Mouse (Mus musculus) MEL-GATA-1-ER (cell line): Measurements from ENCODE around the gene Smtnl2.
"Not testable (repeated sequence)": the region's sequence is repeated elsewhere in the genome, so short reads cannot be mapped to it uniquely, and the experiment has no call there.

ENCODE experiments used
- DNase-seq: peaks from one replicate; pipeline ENCODE4 v3.0.0-alpha.2; 2012; ENCODE audit warnings: low read depth; ENCODE audit errors: extremely low read depth

Smtnl2 gene

GRCm38 (mm10) chr11:72411093-72411921 lies at the start of gene Smtnl2:
Gene Smtnl2 (minus strand): TSS chr11:72411713.
- DNase-seq, result no peak

GRCm38 (mm10) chr11:72458502-72458901 lies 47.0 kb upstream of the Smtnl2 start:
- no peak for DNase-seq

GRCm38 (mm10) chr11:72457995-72458496 lies 46.5 kb upstream of the Smtnl2 start:
- DNase-seq, result no peak

- no peak for DNase-seq
These were observed 44.2 kb upstream of the Smtnl2 start for GRCm38 (mm10) chr11:72455694-72456093.

- no peak for DNase-seq
These were observed 41.8 kb upstream of the Smtnl2 start for GRCm38 (mm10) chr11:72453105-72453953.

- no peak for DNase-seq
These were observed 40.7 kb upstream of the Smtnl2 start for GRCm38 (mm10) chr11:72452140-72452665.

GRCm38 (mm10) chr11:72447475-72447874 lies 36.0 kb upstream of the Smtnl2 start:
- DNase-seq, result no peak

DNA sequence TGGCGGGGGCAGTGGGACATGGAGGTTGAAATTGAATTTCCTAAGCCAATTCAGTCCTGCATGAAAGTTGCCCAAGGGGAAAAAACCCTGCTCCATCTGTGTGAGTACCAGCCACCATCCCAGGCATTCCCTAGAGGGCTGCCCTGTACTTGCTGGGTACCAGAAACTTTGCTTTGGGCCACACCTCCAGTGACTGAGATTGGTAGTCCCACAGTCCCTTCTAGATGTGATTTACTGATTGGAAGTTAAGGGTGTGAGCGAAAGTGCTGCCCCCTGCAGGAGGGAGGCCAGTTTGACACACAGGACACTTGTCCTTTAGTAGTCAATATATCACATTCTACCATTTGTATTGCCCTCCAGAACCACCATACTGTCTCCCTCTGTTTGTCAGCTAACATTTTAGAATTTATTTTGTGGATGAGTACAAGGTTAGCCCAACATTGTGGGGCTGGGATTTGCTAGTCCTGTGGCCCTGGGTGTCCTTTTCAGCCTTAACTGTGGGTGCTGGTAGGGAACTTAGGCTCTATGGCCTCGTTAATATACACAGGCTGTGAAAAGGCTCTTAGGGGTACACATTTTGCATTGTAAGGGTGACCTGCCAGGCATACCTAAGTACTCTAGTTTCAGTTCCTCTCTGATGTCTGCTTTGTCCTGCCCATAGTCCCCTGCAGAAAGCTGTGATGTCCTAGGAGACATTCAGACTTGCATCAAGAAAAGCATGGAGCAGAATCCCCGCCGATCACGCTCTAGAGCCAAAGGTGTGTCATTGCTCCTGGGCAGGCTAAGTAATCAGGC lies 35.0 kb upstream of the Smtnl2 start:
- DNase-seq, result no peak

- peak; percentile 86 for DNase-seq
These were observed 29.6 kb upstream of the Smtnl2 start, which contains the start of gene Mybbp1a for GRCm38 (mm10) chr11:72440965-72441664. Gene Mybbp1a (plus strand): TSS chr11:72441355.

DNA sequence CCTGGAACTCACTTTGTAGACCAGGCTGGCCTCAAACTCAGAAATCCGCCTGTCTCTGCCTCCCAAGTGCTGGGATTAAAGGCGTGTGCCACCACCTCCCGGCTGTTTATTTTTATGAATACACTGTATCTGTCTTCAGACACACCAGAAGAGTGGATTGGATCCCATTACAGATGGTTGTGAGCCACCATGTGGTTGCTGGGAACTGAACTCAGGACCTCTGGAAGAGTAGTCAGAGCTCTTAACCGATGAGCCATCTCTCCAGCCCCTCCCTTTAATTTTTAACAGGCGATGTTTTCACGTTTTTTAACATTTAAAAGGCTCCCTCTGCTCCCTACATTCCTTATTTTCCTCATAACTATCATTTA lies 29.1 kb upstream of the Smtnl2 start:
- not testable (repeated sequence) for DNase-seq

DNA sequence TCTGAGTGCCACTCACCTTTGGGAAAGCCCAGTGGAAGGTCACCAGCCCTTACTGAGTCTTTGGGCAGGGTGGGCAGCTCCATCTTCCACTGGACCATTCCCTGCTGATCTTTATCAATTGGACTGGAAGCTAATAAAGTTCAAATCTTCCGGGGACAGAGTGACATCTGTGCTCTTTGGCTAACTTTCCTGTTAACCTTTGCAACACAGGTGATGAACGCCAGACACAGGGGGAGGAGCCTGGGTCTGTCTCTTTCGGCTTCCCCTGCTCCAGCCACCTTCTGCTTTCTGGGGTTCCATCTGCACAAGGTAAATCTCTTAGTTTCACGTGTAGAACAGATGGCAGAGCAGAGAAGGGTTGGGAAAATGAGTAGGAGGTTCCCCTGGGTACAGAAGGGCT lies 26.9 kb upstream of the Smtnl2 start:
- DNase-seq, result no peak

- DNase-seq, result no peak
These were observed 25.5 kb upstream of the Smtnl2 start for GRCm38 (mm10) chr11:72436756-72437650.

- no peak for DNase-seq
These were observed 24.8 kb upstream of the Smtnl2 start for GRCm38 (mm10) chr11:72436271-72436670.

DNA sequence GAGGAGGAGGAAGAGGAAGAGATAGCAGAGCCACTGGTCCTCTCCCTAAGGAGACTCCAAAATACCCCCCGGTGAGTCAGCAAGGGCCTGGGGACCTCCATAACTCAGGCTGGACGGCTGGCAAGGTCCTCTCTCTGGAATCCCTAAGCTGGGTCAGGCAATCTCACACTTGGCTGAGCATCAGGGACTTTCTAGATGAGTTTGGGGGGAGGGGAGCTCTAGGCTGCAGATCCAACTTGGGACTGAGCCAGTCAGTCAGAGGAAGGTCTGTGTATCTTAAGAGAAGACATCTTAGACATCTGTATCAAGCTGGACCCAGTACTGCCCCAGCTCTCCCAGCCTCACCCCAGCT lies 24.2 kb upstream of the Smtnl2 start:
- DNase-seq, result no peak

DNA sequence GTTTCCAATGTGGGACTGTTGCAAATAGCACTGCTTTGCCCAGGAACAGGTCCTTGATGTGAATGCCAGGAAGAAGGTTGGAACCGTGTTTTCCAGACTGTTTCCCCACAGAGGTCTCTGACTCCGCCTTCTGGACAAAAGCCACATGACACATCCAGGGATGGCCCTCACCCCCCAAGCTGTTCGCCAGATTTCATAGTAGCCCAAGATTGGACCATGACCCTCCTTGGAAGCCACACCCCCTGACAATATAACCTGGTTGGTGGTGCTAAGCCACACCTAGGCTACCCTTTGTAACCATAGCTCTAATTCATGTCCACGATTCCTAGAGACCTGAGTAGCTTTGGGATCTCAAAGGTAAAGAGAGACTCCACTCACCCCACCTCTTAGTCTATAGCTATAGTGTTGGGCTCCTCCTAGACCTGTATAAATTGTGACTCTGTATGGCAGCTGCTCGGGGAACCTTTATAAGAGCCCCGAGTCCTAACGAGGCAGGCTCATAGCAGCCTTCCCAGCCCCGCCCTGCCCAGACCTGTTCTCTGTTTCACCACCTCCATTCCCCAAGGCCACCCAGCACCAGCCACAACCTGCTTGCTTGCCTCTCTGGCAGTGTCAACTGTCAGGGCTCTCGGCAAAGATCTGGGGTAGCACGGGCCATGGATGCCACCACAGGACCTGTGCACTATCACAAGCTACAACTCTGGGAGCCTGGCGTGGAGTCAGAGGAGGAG lies 23.6 kb upstream of the Smtnl2 start, which contains the start of gene Ggt6:
Ggt6 (plus strand) TSS at position 564 of the 731 bp plus-strand sequence.
- DNase-seq, result no peak

- not testable (repeated sequence) for DNase-seq
These were observed 19.0 kb upstream of the Smtnl2 start for GRCm38 (mm10) chr11:72430311-72431068.

GRCm38 (mm10) chr11:72429288-72429690 lies 17.8 kb upstream of the Smtnl2 start:
- DNase-seq, result peak; percentile 95

- peak; percentile 89 for DNase-seq
These were observed 17.2 kb upstream of the Smtnl2 start for GRCm38 (mm10) chr11:72428694-72429093.
